Mouse (Mus musculus): ENCODE results near the gene Mogs.

DNA sequence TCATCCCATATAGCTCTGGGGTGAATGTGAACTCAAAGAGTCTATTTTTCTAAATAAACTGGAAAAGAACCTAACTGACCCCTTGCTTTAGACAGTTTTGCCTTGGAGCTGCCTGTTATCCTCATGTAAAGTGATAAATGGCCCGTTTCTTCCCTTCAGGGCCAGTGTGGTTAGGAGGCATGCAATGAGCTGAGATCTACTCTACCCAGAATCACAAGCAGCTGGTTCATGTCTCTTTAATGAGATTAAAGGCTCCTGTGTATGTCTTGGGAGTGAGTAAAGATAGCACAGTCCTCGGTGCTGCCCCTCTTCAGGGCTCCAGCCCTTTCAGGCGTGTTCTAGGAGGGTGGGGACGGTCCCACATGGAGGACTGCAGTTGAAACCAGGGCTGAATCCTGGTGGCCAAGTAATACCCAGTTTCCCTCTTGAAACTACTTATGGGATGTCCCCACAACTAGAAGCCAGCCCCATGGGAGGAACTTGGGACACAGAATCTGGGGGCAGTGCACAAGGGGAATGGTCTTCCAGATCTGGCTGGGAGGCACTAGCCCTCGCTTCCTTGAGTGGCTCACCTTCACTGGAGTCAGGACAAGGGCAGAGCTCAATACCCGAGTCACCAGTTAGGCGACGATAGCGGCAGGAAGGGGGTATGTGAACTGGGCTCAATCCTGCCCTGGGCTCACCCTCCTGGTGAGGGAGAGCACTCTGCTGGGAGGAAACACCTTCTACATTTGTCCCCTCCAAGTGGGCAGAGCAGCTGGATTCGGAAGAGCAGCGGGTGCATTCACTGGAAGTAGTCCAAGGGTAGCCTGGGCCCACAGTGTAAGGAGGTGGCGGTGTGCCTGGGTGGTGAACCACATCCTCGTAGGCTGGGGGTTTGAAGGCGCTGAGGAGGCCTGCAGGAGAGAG is 3.8 kb downstream of the Mogs start:
- TF ChIP-seq POLR2A (IDR thresholded peaks at IDR 0.05; ENCODE audit: low read depth, low read length) (no peak), CTCF (IDR thresholded peaks at IDR 0.05; ENCODE audit: extremely low read depth, insufficient read depth, insufficient read length, insufficient replicate concordance) (no peak)
